Mouse (Mus musculus) kidney, adult 2 months (tissue): ENCODE measurements around the gene Adcy7. TPM values are rescaled to one million over a fixed set of nuclear protein-coding genes. Genes with fewer than 3 reads are reported as not detected.

Experiments used
- DNase-seq: peaks from one replicate; pipeline ENCODE4 v3.0.0; 2021
- H3K27ac ChIP-seq: fragments of 200-500 bp; 2 replicates; pipeline ENCODE4 v1.5.1; 2012; ENCODE audit warnings: low read depth, low read length, control low read depth, inconsistent platforms; ENCODE audit not compliant: insufficient read depth
- H3K27me3 ChIP-seq: fragments of 200-500 bp; replicated peaks from 2 replicates; pipeline ENCODE4 v1.6.1; 2012; ENCODE audit warnings: mild to moderate bottlenecking, moderate library complexity, low read length, inconsistent platforms; ENCODE audit not compliant: control insufficient read depth, insufficient read depth
- H3K36me3 ChIP-seq: fragments of 200-500 bp; 2 replicates; pipeline ENCODE4 v1.6.1; 2012; ENCODE audit warnings: mild to moderate bottlenecking, moderate library complexity, low read length, inconsistent platforms; ENCODE audit not compliant: control insufficient read depth, insufficient read depth
- H3K4me1 ChIP-seq: fragments of 200-500 bp; 2 replicates; pipeline ENCODE4 v1.6.1; 2011; ENCODE audit warnings: low read length; ENCODE audit not compliant: control insufficient read depth, insufficient read depth
- H3K4me3 ChIP-seq: fragments of 200-500 bp; 2 replicates; pipeline ENCODE4 v1.5.1; 2011; ENCODE audit warnings: mild to moderate bottlenecking, low read depth, low read length, control low read depth; ENCODE audit not compliant: insufficient read depth
- CTCF ChIP-seq: fragments of 200-500 bp; conservative IDR thresholded peaks from 2 replicates; pipeline ENCODE4 v1.5.1; 2011; ENCODE audit warnings: low read depth, mild to moderate bottlenecking, control low read depth, low read length, moderate library complexity, mixed read lengths; ENCODE audit not compliant: insufficient read depth, insufficient read length
- POLR2A ChIP-seq: fragments of 200-500 bp; IDR thresholded peaks from one replicate; pipeline ENCODE4 v1.6.1; 2011; ENCODE audit warnings: low read depth, low read length, control low read depth
- WGBS: fragments of 180-500 bp; shearing (Covaris S2); methylation state at CpG from one replicate; pipeline ENCODE4 v1.1.7; 2018; 5-methylcytosine and 5-hydroxymethylcytosine counted together
- polyA plus RNA-seq: library from polyadenylated mRNA; depleted of rRNA; stranded (reverse); fragments of >200 nt; gene quantifications from 2 replicates; pipeline ENCODE4 v1.2.3, GENCODE M21; 2012

The Adcy7 gene
- polyA plus RNA-seq, 1 experiment, result 4.8 TPM

DNA sequence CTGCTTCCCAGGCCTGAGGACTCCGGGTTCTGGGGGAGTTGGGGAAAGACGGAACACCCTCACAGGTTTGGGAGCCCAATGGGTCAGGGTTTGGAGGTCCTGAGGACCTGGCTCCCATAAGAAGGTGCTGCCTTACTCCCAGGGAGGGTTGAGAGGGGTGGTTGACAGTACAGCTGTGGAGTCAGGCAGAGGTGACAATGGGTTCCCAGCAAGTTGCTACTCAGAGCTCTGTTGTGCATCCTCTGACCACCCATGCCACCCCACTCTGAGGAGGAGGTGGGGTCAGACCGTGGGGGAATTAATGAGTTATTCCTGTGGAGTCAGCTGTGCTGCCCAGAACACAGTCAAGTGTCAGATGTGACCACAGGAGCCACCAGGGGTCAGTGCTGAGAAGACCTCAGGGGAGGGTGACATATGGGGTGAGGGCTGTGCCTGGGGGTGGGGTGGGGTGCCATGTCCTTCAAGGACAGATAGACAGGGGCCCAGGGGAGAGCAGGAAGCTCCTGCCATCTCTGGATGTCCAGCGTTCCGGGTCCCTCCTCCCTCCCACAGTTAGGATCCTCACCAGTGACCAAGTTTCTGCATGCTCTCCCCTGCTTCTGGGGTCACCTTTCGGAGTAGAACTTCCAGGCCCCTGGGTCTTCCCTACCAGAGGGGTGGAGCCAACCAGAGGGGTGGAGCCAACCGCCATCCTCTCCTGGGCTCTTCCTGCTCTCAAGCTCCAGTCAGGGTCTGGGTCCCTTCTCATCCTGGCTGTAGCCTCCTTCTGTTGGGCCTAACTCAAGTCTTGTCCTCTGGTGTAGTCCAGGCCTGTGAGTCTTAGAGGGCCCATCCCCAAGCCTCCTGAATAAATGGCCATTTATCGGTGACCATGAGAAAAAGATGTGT lies 13.5 kb downstream of the Adcy7 start:
- Histone ChIP-seq H3K27me3 (no peaks in the 10 kb centered on the region), H3K4me1 (no peaks in the 10 kb centered on the region), H3K4me3 (no peak overlapping the region), H3K27ac (no peak overlapping the region), H3K36me3 (no peaks in the 10 kb centered on the region)
- TF ChIP-seq CTCF (no peak), POLR2A (no peak)
- no peak for DNase-seq
- 78% methylated on average over 8 of the region's 8 CpGs for WGBS

DNA sequence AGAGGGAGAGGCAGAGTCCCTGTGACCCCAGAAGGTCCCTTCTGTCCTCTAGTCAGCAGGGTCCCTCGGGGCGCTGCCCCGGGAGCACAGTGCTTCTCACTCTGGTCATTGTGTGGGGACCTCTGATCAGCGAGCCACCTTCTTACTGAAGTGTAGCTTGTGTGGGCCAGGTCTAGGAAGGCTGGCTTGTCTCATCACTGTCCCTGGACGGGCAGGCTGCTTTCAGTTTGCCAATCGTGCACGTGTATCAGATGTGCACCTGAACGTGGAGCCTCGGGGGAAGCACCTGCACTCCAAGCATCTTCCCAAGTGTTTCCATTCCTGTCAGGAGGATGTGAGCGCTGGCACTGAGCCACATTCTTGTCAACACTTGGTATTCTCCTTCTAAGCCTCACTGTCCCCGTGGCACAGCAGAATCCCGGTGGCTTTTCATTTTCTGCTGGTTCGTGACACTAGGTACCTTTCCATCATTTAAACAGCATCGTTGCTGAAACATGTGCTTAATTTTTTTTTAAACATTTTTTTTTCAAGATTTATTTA lies 14.3 kb downstream of the Adcy7 start:
- no peak overlapping the region for H3K27ac ChIP-seq
- no peak for DNase-seq
- TF ChIP-seq CTCF, result no peak
- no peak for TF ChIP-seq POLR2A
- H3K4me1 ChIP-seq, result no peaks in the 10 kb centered on the region
- no peaks in the 10 kb centered on the region for H3K27me3 ChIP-seq
- no peak overlapping the region for H3K4me3 ChIP-seq
- 82% methylated on average over 14 of the region's 14 CpGs for WGBS
- no peaks in the 10 kb centered on the region for H3K36me3 ChIP-seq

DNA sequence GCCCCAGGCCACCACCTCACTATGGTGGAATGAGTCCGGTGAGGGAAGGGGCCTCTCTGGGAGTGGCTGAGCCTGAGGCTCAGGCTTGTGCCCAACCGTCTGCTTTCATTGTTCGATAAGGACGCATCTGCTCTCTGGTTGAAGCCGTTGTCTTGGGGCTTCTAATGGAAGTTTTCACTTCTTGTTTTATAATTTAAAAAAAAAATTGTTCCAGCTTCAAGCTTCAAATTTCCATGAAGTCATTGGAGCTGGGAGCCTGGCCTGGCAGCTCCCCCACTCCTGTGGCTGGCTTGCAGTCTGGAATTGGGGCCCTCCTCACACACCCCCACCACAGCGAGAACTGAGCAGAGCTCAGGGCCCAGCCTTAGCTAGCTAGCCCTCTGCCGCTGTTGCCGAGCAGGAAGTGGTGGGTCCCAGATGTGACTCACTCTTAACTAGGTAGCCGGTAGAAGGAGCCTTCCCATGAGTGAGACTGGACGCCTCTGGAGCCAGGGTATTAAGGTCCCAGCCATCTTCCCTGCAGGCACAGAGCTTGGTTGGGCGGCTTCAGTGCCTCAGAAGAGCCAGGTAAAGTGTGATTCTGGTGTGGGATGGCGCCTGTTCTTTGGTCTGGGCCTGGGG lies 16.5 kb downstream of the Adcy7 start:
- 80% methylated on average over 12 of the region's 12 CpGs for WGBS
- TF ChIP-seq CTCF (no peak), POLR2A (no peak)
- no peak overlapping the region for H3K27ac ChIP-seq

DNA sequence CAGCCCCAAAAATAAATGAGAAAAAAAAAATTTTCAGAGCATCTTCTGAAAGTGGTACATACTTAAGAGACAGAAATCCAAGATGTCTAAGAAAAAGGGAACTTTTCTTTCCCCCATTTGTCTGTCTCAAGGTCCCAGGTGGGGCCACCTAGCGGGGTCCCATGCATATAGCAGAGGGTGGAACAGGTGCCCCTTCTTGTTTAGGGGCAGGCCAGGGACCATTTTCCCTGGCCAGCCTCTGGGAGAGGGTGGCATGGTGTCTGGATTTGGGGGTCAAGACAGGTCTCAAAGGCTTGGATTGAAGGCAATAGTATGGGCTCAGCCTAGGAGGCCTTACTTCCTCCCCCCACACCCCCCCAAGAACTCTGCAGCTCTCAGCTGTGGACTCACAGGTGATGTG lies 17.7 kb downstream of the Adcy7 start:
- Histone ChIP-seq H3K27ac (no peak overlapping the region), H3K36me3 (no peaks in the 10 kb centered on the region), H3K27me3 (no peaks in the 10 kb centered on the region), H3K4me1 (no peaks in the 10 kb centered on the region), H3K4me3 (no peak overlapping the region)
- DNase-seq, result no peak
- TF ChIP-seq POLR2A (no peak), CTCF (no peak)
- 91% methylated on average over 1 of the region's 1 CpGs for WGBS

More for the DNA sequence above, 16.5 kb downstream of the Adcy7 start:
- no peaks in the 10 kb centered on the region for H3K4me1 ChIP-seq
- H3K27me3 ChIP-seq, result no peaks in the 10 kb centered on the region
- H3K36me3 ChIP-seq, result no peaks in the 10 kb centered on the region
- DNase-seq, result no peak
- H3K4me3 ChIP-seq, result no peak overlapping the region

DNA sequence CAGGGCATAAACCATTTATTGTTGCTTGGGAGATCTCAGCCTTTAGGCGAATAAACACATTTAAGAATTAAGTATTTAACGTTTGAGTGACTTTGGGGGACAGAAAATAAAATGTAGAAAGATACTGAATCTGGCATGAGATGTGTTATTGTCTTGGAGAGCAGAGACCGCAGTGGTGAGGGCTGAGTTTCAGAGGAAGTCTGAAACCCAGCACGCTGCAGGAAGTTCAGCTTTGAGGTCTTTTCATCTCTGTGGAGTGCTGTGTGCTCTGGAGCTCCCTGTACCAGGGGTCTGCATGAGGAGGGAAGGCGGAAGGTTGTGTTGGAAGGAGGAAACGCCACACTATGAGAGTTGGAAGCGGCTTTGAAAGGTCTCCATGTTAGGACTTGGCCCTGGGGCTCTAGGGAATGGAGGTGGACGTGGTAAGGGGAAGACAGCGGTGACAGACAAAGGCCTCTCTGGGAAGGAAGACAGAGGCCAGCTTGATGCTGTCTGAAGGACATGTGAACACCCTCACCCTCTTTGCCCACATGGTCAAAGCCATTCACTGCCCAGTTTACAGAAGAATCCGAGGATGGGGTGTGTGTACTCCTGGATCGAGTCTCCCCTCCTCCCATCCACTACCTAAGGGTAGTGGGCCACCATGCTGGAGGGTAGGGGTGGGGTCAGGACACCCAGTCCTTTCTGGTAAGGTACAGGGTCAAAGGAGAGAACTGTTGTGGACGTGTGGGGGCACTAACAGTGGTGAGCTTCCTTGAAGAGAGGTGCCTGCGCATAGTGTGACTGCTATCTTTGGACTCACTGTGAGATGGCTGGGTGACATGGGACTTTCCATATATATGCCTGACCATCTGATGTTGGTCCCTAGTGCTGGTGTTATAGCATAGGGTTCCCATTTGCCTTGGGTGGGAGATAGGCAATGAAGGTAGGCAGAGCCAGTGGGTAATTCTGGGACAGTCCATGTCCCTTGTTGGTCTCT lies 18.4 kb downstream of the Adcy7 start:
- 78% methylated on average over 13 of the region's 13 CpGs for WGBS
- H3K4me1 ChIP-seq, result no peaks in the 10 kb centered on the region
- H3K36me3 ChIP-seq, result no peaks in the 10 kb centered on the region
- TF ChIP-seq POLR2A (no peak), CTCF (no peak)
- H3K4me3 ChIP-seq, result no peak overlapping the region
- no peak for DNase-seq
- H3K27me3 ChIP-seq, result no peaks in the 10 kb centered on the region
- no peak overlapping the region for H3K27ac ChIP-seq

DNA sequence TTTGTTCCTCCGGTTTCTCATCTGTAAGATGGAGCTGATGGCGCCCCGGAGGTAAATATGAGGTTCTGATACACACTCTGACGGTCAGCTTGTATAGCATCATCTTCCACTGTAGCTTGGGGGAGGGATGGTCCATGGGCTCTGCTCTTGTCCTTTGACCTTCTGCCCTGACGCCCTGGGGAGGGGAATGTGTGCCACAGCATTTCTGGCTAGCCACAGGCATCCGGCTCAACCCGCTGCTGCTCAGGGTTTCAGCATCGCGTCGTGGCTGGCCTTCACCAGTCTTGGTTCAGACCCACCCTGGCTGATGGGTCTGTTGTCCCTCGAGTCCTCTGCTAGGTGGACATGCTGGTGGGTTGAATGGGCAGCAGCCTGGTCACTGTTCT lies 19.1 kb downstream of the Adcy7 start:
- WGBS, result 82% methylated on average over 11 of the region's 11 CpGs
- DNase-seq, result no peak
- Histone ChIP-seq H3K27ac (no peak overlapping the region), H3K4me3 (no peak overlapping the region), H3K36me3 (no peaks in the 10 kb centered on the region), H3K27me3 (no peaks in the 10 kb centered on the region), H3K4me1 (no peaks in the 10 kb centered on the region)
- TF ChIP-seq CTCF, result no peak
- TF ChIP-seq POLR2A, result no peak
